Mouse (Mus musculus): ENCODE measurements around the gene Thbs3.

DNA sequence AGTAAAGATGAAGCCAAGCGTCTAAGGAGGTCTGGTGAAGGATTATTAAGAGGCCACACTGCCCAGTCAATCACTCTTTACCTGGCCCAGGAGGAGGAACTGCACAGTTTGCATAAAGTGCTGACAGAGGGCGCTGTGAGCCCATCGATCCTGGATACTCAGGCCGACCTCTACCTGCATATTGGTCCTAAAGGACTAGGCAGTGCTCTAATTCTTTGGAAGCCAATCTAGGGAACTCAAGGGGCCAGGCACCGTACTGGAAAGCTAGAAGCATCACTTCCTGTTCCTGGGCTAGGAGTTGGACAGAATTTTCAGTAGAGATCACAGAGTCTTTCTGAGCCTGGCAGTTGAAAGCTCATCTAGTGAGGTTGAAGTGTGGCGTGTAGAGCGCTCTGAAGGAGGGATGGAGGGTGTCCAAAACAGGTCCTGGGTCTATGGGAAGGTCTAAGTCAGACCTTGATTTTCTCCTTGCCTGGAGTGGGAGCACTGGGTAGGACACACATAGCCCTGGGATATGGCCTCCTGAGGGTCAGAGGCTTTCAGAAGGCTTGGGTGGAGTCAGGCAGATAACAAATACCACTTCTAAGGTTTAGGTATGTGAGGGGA lies 35.6 kb downstream of the Thbs3 start:
- TF ChIP-seq CTCF (IDR thresholded peaks at IDR 0.05; ENCODE audit: low read depth) (peak; percentile 80), EP300 (IDR thresholded peaks at IDR 0.05; ENCODE audit: low read depth) (no peak)

Data from liver, embryonic 14.5 days (tissue).